Mouse (Mus musculus) lung, postnatal 36 days (tissue): ENCODE results near the gene Midn.

Experiments used
- DNase-seq: peaks from one replicate; pipeline ENCODE4 v3.0.0; 2022; ENCODE audit warnings: mixed read lengths

Midn gene

DNA sequence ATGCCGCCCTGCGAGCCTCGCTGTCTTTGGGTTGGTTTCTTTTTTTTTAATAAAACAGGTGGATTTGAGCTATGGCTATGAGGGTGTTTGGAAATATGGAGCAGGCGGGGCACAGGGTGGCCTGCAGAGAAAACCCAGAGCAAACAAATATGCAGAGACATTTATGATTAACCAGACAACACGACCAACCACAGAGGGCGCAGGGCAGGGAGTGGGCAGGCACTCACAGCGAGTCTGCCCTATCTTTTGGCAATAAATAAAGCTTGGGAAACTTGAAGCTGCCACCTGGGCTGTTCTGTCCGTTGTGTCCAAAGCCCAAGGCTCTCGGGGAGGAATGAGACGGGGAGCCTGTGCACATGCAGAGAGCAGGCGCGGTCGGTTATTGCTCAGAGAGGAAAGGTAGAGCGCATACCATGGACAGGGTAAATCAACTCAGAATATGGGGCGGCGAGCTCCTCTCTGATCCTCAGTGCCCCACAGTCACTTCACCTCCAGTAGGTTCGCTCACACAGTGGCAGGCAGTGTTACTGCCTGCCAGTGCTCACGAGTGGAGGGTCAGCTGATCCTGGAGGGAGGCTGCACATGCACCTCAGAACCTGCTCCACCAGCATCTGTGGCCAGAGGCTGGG is 17.6 kb upstream of the Midn start:
- DNase-seq, result no peak

GRCm38 (mm10) chr10:80131316-80131951 is 16.6 kb upstream of the Midn start:
- no peak for DNase-seq

GRCm38 (mm10) chr10:80131952-80132350 is 16.1 kb upstream of the Midn start:
- no peak for DNase-seq

GRCm38 (mm10) chr10:80133226-80133849 is 14.7 kb upstream of the Midn start:
- no peak for DNase-seq

DNA sequence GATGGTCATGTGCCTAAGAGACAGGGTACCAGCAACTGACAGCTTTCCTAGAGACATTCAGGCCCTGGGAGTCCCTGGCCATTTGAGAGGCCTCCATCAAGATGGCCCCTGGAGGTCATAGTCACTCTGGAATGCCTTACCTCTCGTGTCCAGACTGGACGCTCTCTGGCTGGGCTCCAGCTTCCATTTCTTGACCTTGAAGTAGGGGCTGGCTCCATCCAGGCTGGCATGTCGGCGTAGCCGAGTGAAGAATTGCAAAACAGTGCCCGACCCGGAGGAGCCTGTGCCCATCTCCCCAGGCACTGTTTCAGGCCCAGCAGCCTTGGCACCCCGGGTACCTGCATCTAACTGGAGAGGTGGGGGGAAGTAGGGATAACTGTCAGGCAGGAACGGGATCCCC is 13.7 kb upstream of the Midn start:
- no peak for DNase-seq

DNA sequence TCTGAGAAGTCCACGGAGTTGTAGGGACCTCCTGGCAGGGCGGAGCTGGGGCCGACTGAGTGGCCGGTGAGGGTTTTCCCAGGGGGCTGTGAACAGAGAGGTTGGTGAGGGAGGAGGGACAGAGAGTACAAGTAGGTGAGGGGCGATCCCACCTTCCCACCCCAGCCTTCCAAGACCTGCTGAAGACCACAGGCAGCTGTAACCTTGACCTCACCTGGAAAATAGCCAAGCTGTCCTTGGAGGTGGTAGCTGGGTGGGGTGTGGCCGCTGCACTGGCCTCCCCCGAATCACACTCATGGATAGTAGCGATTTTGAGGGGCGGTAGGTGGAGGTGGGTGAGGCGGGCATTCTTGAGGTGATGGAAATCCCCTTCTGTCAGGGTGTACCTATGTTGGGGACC is 12.9 kb upstream of the Midn start:
- DNase-seq, result no peak

GRCm38 (mm10) chr10:80135641-80136040 is 12.4 kb upstream of the Midn start:
- no peak for DNase-seq

GRCm38 (mm10) chr10:80136179-80136951 is 11.7 kb upstream of the Midn start:
- DNase-seq, result no peak

GRCm38 (mm10) chr10:80136952-80137625 is 11.0 kb upstream of the Midn start:
- DNase-seq, result peak; percentile 69

- no peak for DNase-seq
These were observed 10.2 kb upstream of the Midn start for GRCm38 (mm10) chr10:80137626-80138552.

GRCm38 (mm10) chr10:80138553-80139438 is 9.3 kb upstream of the Midn start, which contains the start of gene Atp5d:
Atp5d (plus strand) TSS chr10:80138632.
- no peak for DNase-seq

GRCm38 (mm10) chr10:80139439-80139775 is 8.7 kb upstream of the Midn start:
- DNase-seq, result no peak

DNA sequence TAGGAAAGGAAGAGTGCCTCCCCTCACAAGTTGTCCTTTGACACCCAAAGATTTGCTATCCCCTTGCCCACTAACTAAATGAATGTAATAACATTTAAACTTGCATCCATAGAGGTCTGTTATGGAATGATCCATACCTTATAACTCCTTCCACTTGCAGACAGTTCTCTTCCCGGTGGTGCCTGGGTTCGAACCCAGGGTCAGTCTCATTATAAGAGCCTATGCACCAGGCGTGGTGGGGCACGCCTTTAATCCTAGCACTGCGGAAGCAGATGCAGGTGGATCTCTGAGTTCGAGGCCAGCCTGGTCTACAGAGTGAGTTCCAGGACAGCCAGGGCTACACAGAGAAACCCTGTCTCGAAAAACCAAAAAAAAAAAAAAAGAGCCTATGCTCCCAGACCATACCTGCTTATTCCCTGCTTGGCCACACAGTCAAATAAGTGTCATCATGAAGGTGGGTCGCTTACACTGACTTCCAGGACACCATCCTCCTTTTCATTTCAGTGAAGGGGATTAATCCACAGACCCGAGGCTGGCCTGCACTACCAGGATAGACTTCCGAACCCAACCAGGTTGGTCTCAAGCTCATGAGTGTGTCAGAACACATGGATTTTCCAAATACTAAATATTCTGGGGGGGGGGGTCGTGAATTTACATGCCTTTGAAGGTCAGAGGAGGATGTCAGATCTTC is 8.0 kb upstream of the Midn start:
- DNase-seq, result no peak

GRCm38 (mm10) chr10:80140666-80141035 is 7.4 kb upstream of the Midn start, which contains the start of gene Cbarp:
Cbarp (minus strand) TSS chr10:80140835.
- no peak for DNase-seq

GRCm38 (mm10) chr10:80141243-80141642 is 6.8 kb upstream of the Midn start:
- DNase-seq, result peak; percentile 98

DNA sequence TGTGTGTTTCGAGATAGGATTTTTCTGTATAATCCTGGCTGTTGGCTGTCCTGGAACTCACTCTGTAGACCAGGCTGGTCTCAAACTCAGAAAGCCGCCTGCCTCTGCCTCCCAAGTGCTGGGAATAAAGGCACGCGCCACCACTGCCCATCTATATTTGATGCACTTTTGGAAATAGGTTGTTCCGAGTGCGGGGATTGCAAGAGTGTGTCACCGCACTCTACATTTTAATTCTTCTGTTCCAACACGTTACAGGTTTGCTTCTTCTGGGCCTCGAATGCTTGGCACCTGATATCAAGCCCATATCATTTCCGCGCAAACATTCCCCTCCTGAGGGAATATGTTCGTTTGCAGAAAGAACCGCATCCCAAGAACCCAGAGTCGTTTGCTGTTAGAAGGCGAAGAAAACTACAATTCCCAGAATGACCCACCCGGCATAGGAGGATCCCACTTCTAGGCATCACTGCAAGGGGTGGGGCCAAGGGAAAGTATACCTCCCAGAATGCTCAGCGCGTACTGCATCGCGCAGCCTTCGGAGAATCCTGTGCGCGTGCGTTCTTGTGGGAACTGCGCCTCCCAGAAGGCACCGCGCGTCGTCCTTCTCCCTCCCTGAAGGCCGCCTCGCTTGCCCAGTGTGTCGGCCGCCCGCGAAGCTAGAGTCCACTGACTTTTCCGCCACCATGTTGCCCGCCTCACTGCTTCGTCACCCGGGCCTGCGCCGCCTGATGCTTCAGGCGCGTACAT is 6.1 kb upstream of the Midn start:
- DNase-seq, result peak; percentile 99

DNA sequence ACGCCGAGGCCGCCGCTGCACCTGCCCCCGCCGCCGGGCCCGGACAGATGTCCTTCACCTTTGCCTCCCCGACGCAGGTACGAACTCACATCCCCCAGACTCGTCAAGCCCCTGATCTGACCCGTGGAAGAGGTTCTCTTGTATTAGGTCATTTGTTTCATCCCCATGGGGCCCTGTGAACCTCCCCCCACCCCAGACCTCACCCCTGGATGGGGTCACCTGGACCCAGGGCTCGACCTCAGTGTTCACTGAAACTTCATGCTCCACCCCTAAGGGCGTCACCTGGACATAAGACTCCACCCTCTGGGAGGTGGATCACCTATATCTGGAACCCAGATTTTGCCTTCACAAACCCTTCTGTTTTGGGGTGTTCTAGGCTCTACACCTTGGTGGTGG is 5.5 kb upstream of the Midn start:
- DNase-seq, result peak; percentile 58

- DNase-seq, result no peak
These were observed 4.4 kb upstream of the Midn start for GRCm38 (mm10) chr10:80143664-80144063.

DNA sequence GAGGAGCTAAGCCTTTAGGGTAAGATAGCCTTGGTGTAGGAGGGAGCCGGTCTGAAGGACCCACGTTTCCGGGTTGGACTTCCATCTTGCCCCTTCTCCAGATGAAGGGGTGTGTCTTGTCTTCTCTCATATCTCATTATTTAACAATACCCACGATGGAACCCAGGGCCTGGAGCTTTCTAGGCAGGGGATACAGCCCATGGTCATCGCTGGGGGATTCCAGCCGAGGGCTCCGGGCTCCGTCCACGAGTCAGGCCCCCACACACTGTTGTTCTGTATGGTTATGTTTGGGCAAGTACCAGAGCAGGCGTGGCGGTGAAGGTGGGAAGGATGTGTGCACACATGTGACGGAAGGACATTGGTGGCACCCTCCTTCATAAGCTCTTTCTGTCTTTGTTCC is 3.9 kb upstream of the Midn start:
- DNase-seq, result no peak
